Mouse (Mus musculus) embryonic facial prominence, embryonic 14.5 days (tissue): ENCODE data around the gene Cacnb4. TPM values are rescaled to one million over a fixed set of nuclear protein-coding genes. Genes with fewer than 3 reads are reported as not detected.
A peak's percentile ranks its signal among the peaks of the same experiment; 100 is the strongest.

Experiments
- ATAC-seq: fragments of 200-750 bp; cut with Nextera tagmentation; 2 replicates; pipeline ENCODE4 v1.8.0; 2017; ENCODE audit warnings: low read depth, moderate number of reproducible peaks, moderate TSS enrichment
- DNase-seq: peaks from one replicate; pipeline ENCODE4 v3.0.0-alpha.2; 2015; ENCODE audit warnings: low spot score
- H3K27ac ChIP-seq: fragments of 300-500 bp; sonication (generic); replicated peaks from 2 replicates; pipeline ENCODE4 v1.5.1; 2014; ENCODE audit warnings: low read depth, mild to moderate bottlenecking, low read length, moderate library complexity
- H3K27me3 ChIP-seq: fragments of 300-500 bp; sonication (generic); replicated peaks from 2 replicates; pipeline ENCODE4 v1.6.1; 2014; ENCODE audit warnings: low read length; ENCODE audit not compliant: control insufficient read depth, insufficient read depth
- H3K36me3 ChIP-seq: fragments of 300-500 bp; sonication (generic); 2 replicates; pipeline ENCODE4 v1.6.1; 2014; ENCODE audit warnings: low read length, mixed read lengths; ENCODE audit not compliant: control insufficient read depth, insufficient read depth
- H3K4me1 ChIP-seq: fragments of 300-500 bp; sonication (generic); 2 replicates; pipeline ENCODE4 v1.6.1; 2014; ENCODE audit warnings: antibody characterized with exemption, low read length; ENCODE audit not compliant: control insufficient read depth, insufficient read depth
- H3K4me2 ChIP-seq: fragments of 300-500 bp; sonication (generic); 2 replicates; pipeline ENCODE4 v1.6.1; 2014; ENCODE audit warnings: low read depth, mild to moderate bottlenecking, low read length, moderate library complexity, mixed read lengths
- H3K4me3 ChIP-seq: fragments of 300-500 bp; sonication (generic); 2 replicates; pipeline ENCODE4 v1.5.1; 2014; ENCODE audit warnings: low read depth, mild to moderate bottlenecking, low read length
- H3K9ac ChIP-seq: fragments of 300-500 bp; sonication (generic); 2 replicates; pipeline ENCODE4 v1.6.1; 2014; ENCODE audit warnings: low read depth, mild to moderate bottlenecking, low read length, moderate library complexity, mixed read lengths
- H3K9me3 ChIP-seq: fragments of 300-500 bp; sonication (generic); 2 replicates; pipeline ENCODE4 v1.6.1; 2016; ENCODE audit warnings: low read length; ENCODE audit not compliant: control insufficient read depth
- whole genome bisulfite sequencing: fragments of 180-500 bp; shearing (Covaris S2); extraction: QIAGEN DNeasy Blood & Tissue Kit; methylation state at CpG from one replicate; pipeline ENCODE4 v1.1.7; 2014; 5-methylcytosine and 5-hydroxymethylcytosine counted together
- polyA plus RNA-seq: library from polyadenylated mRNA; unstranded; fragments of >200 nt; fragmentation: Nextera tagmentation; extraction: Ambion mirVana; gene quantifications from 2 replicates; pipeline ENCODE4 v1.2.1, GENCODE M21; 2014

The Cacnb4 gene
- polyA plus RNA-seq, 1 experiment from 2014 or later, result 1.4 TPM

DNA sequence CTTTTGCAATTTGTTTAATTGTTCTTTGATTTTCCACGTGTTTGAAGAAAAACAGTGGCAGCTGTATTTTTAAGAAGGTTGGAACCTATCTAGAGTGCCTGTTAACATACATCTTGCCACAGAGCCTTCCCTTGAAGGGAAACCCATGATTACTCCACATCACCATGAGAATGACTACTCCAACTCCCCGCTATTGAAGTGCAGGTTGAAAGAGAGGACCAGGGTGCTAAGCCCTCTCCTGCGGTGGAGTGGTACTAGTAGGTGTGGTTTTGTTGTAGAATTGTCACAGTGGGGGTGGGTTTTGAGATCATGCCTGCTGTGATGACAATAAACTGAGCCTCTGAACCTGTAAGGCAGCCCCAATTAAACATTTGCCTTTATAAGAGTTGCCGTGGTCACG is 23.7 kb upstream of the Cacnb4 start:
- Histone ChIP-seq H3K4me3 (no peak overlapping the region), H3K9me3 (no peaks in the 10 kb centered on the region), H3K4me2 (no peak overlapping the region), H3K36me3 (peaks cover 32% of the 10 kb centered on the region), H3K9ac (no peak overlapping the region), H3K27me3 (no peaks in the 10 kb centered on the region), H3K4me1 (no peaks in the 10 kb centered on the region), H3K27ac (no peak overlapping the region)
- no peak for DNase-seq
- 70% methylated on average over 5 of the region's 5 CpGs for WGBS
- no peak for ATAC-seq

DNA sequence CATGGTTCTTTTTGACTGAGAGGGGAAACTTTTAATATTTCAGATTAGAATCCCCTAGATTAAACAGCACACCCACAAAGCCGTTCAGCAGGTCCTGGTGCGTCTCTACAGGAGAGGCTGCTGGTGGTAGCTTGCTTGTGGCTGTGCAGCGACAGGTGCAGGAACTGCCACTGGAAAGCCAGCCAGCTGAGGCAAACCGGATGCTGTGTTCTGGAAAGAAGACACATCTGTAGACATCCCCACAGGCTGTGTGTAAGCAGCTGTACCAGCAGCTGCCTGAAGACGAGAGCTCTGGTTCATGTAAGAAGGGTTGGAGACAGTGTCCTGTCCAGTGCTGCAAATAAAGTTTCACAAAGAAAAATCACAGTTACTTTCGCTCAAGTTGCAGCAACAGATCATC is 18.0 kb upstream of the Cacnb4 start:
- peaks cover 20% of the 10 kb centered on the region for H3K36me3 ChIP-seq
- no peak overlapping the region for H3K4me2 ChIP-seq
- no peak for ATAC-seq
- DNase-seq, result peak; percentile 40
- WGBS, result 78% methylated on average over 6 of the region's 6 CpGs
- H3K9ac ChIP-seq, result no peak overlapping the region
- no peaks in the 10 kb centered on the region for H3K9me3 ChIP-seq
- no peak overlapping the region for H3K27ac ChIP-seq
- H3K27me3 ChIP-seq, result no peaks in the 10 kb centered on the region
- H3K4me1 ChIP-seq, result no peaks in the 10 kb centered on the region
- H3K4me3 ChIP-seq, result no peak overlapping the region

DNA sequence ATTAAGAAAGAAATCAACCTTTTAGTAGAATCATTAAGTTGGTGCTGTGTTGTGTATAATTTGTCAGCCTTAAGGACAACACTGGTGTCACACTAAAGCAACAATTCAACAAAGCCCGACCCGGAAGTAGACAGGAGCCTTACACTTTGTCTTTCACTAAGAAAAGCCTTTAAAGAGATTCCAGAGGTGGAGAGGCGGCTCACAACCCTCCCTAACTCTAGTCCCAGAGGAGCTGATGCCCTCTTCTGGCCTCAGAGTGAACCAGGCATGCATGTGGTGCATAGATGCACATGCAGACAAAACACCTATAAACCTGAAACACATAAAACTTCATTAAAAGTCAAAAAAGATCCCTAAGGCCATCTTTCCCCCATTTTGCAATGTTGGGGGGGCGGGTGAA is 15.1 kb upstream of the Cacnb4 start:
- no peak overlapping the region for H3K4me2 ChIP-seq
- H3K36me3 ChIP-seq, result peaks cover 16% of the 10 kb centered on the region
- no peaks in the 10 kb centered on the region for H3K27me3 ChIP-seq
- no peak overlapping the region for H3K27ac ChIP-seq
- H3K4me1 ChIP-seq, result no peaks in the 10 kb centered on the region
- no peak overlapping the region for H3K4me3 ChIP-seq
- DNase-seq (no peak), ATAC-seq (no peak)
- 69% methylated on average over 4 of the region's 4 CpGs for WGBS
- no peak overlapping the region for H3K9ac ChIP-seq
- no peaks in the 10 kb centered on the region for H3K9me3 ChIP-seq

DNA sequence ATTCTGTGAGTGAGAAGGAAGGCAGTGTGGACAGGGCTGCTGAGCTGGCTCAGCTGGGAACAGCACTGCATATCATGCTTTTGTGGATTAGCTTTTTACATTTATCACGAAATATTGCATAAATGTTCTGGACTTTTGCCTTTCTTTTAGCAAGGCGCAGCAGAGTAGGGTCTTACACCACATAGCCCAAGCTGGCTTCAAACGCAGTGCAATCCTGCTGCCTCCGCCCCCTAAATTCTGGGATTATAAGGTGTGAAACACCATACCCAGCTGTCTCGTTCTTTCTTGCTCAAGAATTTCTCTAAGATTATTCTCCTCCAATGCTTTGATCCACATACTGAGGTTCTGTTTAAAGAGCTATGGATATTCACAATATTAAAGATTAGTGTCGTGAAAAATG is 10.0 kb upstream of the Cacnb4 start:
- no peaks in the 10 kb centered on the region for H3K27me3 ChIP-seq
- H3K9me3 ChIP-seq, result no peaks in the 10 kb centered on the region
- H3K9ac ChIP-seq, result no peak overlapping the region
- H3K4me2 ChIP-seq, result no peak overlapping the region
- 75% methylated on average over 6 of the region's 6 CpGs for WGBS
- no peaks in the 10 kb centered on the region for H3K36me3 ChIP-seq
- ATAC-seq (no peak), DNase-seq (no peak)
- no peak overlapping the region for H3K27ac ChIP-seq
- no peak overlapping the region for H3K4me3 ChIP-seq
- no peaks in the 10 kb centered on the region for H3K4me1 ChIP-seq

DNA sequence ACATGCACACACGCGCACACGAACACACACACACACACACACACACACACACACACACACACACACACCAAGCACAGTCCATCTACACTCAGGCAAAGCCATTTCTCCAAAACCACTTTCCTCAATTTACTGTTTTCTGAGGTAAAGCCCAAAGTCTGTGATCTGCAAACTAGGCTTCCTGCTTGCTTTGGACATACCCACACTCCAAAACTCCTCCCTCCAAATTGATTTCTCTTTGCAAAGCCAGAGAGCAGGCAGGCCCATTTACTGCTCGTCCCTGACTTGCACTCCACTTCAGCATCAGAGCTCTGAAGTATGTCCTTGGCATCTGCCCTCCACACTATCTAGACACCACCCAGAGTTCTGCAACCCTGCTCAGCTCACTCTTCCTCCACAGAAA is 958 bp upstream of the Cacnb4 start:
- 51% methylated on average over 2 of the region's 4 CpGs for WGBS
- ATAC-seq, result no peak
- no peak overlapping the region for H3K4me2 ChIP-seq

DNA sequence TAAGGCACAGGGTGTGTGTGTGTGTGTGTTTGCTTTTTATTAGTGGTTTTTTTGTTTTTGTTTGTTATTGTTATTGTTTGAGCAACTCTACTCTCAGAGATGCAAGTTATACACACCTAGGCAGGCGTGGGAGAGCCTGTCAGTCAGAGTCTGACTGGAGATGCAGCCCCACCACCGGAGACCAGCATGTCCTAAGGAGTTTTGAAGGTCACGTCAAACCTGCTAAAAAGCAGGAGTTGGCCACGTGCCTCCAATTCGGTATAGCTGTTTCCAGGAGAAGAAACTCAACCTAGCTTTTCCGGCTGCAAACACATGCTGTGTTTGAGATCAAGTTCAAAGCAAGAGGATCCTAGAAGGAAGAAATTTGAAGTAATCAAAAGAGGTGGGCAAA is 277 bp upstream of the Cacnb4 start:
- ATAC-seq, result no peak
- DNase-seq, result peak; percentile 23

More for the DNA sequence above, 958 bp upstream of the Cacnb4 start:
- no peaks in the 10 kb centered on the region for H3K36me3 ChIP-seq
- H3K9ac ChIP-seq, result no peak overlapping the region
- no peak overlapping the region for H3K27ac ChIP-seq
- DNase-seq, result no peak
- H3K4me1 ChIP-seq, result peaks cover 13% of the 10 kb centered on the region
- H3K9me3 ChIP-seq, result no peaks in the 10 kb centered on the region
- H3K4me3 ChIP-seq, result no peak overlapping the region
- peaks cover 19% of the 10 kb centered on the region for H3K27me3 ChIP-seq

DNA sequence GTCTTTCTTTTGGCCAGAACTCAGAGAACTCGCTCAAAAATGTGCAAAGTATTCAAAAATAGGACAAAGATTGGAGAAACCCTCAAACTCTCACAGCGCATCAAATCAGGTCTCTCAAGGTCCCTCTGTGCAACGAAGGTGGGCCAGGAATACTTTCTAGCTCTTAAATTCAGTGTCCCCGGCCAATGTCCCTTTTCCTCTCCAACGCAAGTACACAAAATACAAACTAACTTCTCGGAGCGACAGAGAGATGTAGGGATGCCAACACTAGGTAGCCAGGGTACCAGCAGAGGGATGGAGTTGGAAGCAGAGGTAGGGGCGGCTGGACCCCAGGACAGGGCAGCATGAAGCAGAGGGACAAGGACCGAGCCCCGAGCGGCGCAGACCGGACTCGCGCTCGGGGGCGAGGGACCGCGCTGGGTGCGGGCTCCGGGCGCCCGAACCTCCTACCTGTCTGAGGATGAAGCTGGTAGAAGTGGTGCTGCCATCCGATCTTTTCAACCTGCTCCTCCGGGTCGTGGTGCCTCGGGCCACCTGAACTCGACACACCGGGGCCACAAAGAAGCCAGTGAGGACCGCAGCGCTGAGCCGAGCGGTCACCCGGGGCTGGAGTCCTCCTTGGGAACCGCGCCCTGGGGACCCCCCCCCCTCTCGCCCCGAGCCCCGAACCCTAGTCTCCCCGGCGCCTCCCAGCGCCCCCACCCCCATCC is 1.2 kb downstream of the Cacnb4 start:
- no peak overlapping the region for H3K27ac ChIP-seq
- peaks cover 19% of the 10 kb centered on the region for H3K27me3 ChIP-seq
- ATAC-seq (peak; percentile 35; the same call in 1 of the 2 replicates), DNase-seq (no peak)
- under 1% methylated on average over 26 of the region's 42 CpGs for WGBS
- H3K4me3 ChIP-seq, result peak overlapping the region; percentile 68
- H3K9ac ChIP-seq, result peak overlapping the region; percentile 72
- peak overlapping the region; percentile 96 for H3K4me2 ChIP-seq
- no peaks in the 10 kb centered on the region for H3K9me3 ChIP-seq
- peaks cover 13% of the 10 kb centered on the region for H3K4me1 ChIP-seq
- H3K36me3 ChIP-seq, result no peaks in the 10 kb centered on the region

More for the DNA sequence above, 277 bp upstream of the Cacnb4 start:
- H3K9ac ChIP-seq, result peak overlapping the region; percentile 72
- H3K27me3 ChIP-seq, result peaks cover 19% of the 10 kb centered on the region
- no peaks in the 10 kb centered on the region for H3K9me3 ChIP-seq
- peak overlapping the region; percentile 96 for H3K4me2 ChIP-seq
- H3K4me1 ChIP-seq, result peaks cover 13% of the 10 kb centered on the region
- WGBS, result 5% methylated on average over 6 of the region's 6 CpGs
- H3K4me3 ChIP-seq, result peak overlapping the region; percentile 68
- no peaks in the 10 kb centered on the region for H3K36me3 ChIP-seq
- no peak overlapping the region for H3K27ac ChIP-seq

DNA sequence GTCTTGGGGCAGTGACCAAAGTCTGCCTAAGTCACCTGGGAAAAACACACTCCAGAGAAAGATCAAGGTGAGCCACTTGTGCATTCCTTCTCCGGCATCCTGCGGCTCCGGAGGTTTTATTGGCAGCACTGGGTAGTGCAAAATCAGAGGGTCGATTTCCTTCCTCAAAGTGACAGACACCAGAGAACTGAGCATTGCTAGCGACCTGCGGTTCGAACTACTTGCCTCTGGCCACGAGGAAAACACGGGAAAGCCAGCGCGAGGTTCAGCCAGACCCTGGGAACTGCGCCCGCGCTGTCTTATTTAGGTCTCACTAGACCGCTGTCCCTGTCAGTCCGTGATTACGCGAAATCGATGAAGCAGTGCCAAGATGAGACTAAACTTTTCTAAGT is 1.7 kb downstream of the Cacnb4 start:
- Histone ChIP-seq H3K27ac (no peak overlapping the region), H3K9me3 (no peaks in the 10 kb centered on the region), H3K4me1 (peaks cover 13% of the 10 kb centered on the region), H3K27me3 (peaks cover 19% of the 10 kb centered on the region), H3K4me3 (peak overlapping the region; percentile 68), H3K9ac (no peak overlapping the region), H3K4me2 (peak overlapping the region; percentile 96), H3K36me3 (no peaks in the 10 kb centered on the region)
- peak; percentile 36 for DNase-seq
- WGBS, result under 1% methylated on average over 19 of the region's 19 CpGs
- no peak for ATAC-seq

DNA sequence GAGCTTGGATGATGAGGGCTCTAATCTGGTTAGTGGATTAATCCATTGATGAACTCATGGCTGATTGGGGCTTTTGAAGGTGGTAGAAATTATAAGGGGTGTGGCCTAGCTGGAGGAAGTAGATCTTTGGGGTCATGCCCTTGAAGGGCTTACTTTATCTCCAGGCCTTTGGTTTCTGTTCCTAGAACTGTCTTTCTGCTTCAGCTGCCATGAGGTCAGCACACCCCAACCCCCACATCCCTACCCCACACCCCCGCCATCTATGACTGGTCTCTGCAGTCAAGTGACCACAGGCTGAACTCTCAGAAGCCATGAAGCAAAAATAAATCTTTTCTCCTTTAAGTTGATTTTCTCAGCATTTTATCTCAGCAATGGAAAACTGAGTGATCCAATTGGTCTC is 3.5 kb downstream of the Cacnb4 start:
- no peak overlapping the region for H3K4me2 ChIP-seq
- peaks cover 19% of the 10 kb centered on the region for H3K27me3 ChIP-seq
- peaks cover 13% of the 10 kb centered on the region for H3K4me1 ChIP-seq
- no peak overlapping the region for H3K4me3 ChIP-seq
- 83% methylated on average over 1 of the region's 1 CpGs for WGBS
- H3K9me3 ChIP-seq, result no peaks in the 10 kb centered on the region
- H3K9ac ChIP-seq, result no peak overlapping the region
- ATAC-seq, result no peak
- H3K36me3 ChIP-seq, result no peaks in the 10 kb centered on the region
- DNase-seq, result no peak
- no peak overlapping the region for H3K27ac ChIP-seq
